Mouse (Mus musculus): ENCODE data around the gene Prkaa2. TPM values are rescaled to one million over a fixed set of nuclear protein-coding genes. Genes with fewer than 3 reads are reported as not detected.
"Not testable (repeated sequence)": the region's sequence is repeated elsewhere in the genome, so short reads cannot be mapped to it uniquely, and the experiment has no call there.

Gene Prkaa2
- total and polyA plus RNA-seq, 3 experiments, result 21.6 to 84.3 (median 76.5) TPM

DNA sequence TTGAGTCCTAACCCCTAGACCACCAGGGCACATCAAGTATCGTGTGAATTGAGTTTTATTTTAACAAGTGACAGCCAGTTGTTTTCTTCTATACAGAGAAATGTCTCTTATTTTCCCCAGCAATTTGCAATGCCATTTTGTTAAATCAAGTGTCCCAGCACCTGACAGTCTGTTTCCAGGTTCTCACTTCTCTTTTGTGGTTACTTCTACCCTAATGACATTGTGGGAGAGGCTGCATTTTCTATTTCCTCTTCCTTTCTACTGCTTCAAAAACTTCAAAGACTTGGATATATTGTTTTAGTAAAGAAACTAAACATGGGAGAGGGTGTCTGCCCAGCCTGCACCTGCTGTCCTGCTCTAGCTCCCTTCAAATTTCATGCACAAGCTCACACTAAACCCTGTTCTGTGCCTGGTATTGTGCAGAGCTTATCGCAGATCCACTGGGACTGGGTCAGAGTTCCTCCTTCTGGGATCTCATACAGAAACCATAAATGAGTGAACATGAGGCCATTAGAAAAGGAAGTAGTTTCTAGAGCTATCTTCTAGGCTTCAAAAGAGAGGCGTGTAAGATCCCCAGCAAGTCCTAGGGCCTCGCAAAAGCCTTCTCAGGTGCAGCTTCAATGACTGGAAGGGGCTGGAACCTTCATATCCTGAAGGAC lies 102.2 kb downstream of the Prkaa2 start:
- Histone ChIP-seq H3K9ac (ENCODE audit: low read depth, low read length) (no peak overlapping the region), H3K27ac (no peak overlapping the region), H3K79me2 (replicated peaks; ENCODE audit: control insufficient read depth, insufficient read depth, low read length) (no peaks in the 10 kb centered on the region), H3K27me3 (ENCODE audit: control insufficient read depth, insufficient read depth, low read length) (no peaks in the 10 kb centered on the region), H3K4me1 (ENCODE audit: control insufficient read depth, insufficient read depth, low read length) (no peaks in the 10 kb centered on the region), H3K4me3 (no peak overlapping the region), H3K36me3 (ENCODE audit: control insufficient read depth, insufficient read depth, low read length) (no peaks in the 10 kb centered on the region)
- WGBS, result 78% methylated on average over 4 of the region's 4 CpGs
- TF ChIP-seq POLR2A (IDR thresholded peaks at IDR 0.05; ENCODE audit: insufficient read depth, low read depth, low read length), result no peak
- no peak for TF ChIP-seq EP300 (IDR thresholded peaks at IDR 0.05; ENCODE audit: insufficient read depth, low read depth, low read length)
- no peak for TF ChIP-seq CTCF (IDR thresholded peaks at IDR 0.05)
- no peak for DNase-seq
- intact Hi-C loops (cut with DNase I), result no loop called here

DNA sequence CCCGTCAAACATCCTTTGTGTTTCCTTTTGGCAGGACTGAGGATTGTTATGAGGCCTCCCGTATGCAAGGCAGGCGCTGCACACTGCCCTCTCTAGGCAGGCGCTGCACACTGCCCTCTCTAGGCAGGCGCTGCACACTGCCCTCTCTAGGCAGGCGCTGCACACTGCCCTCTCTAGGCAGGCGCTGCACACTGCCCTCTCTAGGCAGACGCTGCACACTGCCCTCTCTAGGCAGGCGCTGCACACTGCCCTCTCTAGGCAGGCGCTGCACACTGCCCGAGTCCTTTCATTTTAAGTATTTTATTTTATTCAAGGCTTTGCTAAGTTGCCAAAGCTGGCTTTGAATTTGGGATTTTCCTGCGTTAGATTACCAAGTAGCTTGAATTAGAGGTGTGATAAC lies 105.0 kb downstream of the Prkaa2 start:
- not testable (repeated sequence) for H3K4me3 ChIP-seq; H3K36me3 ChIP-seq (ENCODE audit: control insufficient read depth, insufficient read depth, low read length); H3K79me2 ChIP-seq (replicated peaks; ENCODE audit: control insufficient read depth, insufficient read depth, low read length); H3K27me3 ChIP-seq (ENCODE audit: control insufficient read depth, insufficient read depth, low read length); H3K27ac ChIP-seq; H3K4me1 ChIP-seq (ENCODE audit: control insufficient read depth, insufficient read depth, low read length); H3K9ac ChIP-seq (ENCODE audit: low read depth, low read length); DNase-seq
- intact Hi-C loops (cut with DNase I), result loop anchor here (5.0 kb wide), 1 partner anchor 92 kb away; the partner anchor contains the start of gene Fyb2
- WGBS, result 79% methylated on average over 12 of the region's 12 CpGs
- peak; percentile 47 for TF ChIP-seq CTCF (IDR thresholded peaks at IDR 0.05)

DNA sequence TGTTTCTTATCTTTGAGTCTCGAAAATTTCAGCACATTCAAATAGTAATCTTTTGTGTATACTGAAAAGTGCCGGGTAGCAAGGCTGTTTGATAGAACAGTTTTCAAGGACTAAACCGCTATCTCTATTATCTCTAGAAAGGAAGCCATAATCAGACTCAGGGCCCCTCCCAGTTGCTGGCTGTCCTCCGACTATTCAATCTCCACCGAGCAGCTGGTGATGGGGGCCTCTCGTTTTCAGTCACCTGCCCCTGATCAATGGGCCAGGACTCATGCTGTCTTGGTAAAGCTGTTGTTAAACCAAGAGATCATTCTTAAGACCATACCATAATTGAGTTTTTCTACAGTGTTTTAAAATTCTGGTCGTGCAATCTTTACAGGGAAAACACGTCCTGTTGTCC lies 105.6 kb downstream of the Prkaa2 start:
- Histone ChIP-seq H3K27me3 (ENCODE audit: control insufficient read depth, insufficient read depth, low read length) (no peaks in the 10 kb centered on the region), H3K4me1 (ENCODE audit: control insufficient read depth, insufficient read depth, low read length) (no peaks in the 10 kb centered on the region), H3K79me2 (replicated peaks; ENCODE audit: control insufficient read depth, insufficient read depth, low read length) (no peaks in the 10 kb centered on the region), H3K4me3 (no peak overlapping the region), H3K9ac (ENCODE audit: low read depth, low read length) (no peak overlapping the region), H3K36me3 (ENCODE audit: control insufficient read depth, insufficient read depth, low read length) (no peaks in the 10 kb centered on the region), H3K27ac (no peak overlapping the region)
- intact Hi-C loops (cut with DNase I), result loop anchor here (5.0 kb wide), 1 partner anchor 92 kb away; the partner anchor contains the start of gene Fyb2
- no peak for TF ChIP-seq POLR2A (IDR thresholded peaks at IDR 0.05; ENCODE audit: insufficient read depth, low read depth, low read length)
- no peak for TF ChIP-seq EP300 (IDR thresholded peaks at IDR 0.05; ENCODE audit: insufficient read depth, low read depth, low read length)
- TF ChIP-seq CTCF (IDR thresholded peaks at IDR 0.05), result no peak
- 41% methylated on average over 8 of the region's 8 CpGs for WGBS
- no peak for DNase-seq

DNA sequence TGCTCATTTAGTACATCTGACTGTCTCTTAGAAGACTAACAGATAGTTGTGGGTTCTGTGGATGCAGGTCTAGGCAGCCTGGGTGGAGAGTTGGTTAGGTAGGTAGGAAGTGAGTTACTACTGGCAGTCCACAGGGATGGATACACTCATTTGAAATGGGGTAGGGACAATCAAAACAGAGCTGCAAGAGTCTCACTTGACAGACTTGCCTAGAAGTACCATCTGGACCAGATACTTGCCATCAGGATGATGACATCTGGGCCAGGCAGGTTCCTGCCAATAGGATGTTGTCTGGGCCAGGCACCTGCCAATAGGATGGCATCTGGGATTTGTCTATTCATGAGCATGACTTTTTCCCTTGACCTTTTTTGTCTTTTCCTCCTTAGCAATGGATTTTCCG lies 108.0 kb downstream of the Prkaa2 start:
- Histone ChIP-seq H3K79me2 (replicated peaks; ENCODE audit: control insufficient read depth, insufficient read depth, low read length) (no peaks in the 10 kb centered on the region), H3K36me3 (ENCODE audit: control insufficient read depth, insufficient read depth, low read length) (no peaks in the 10 kb centered on the region), H3K9ac (ENCODE audit: low read depth, low read length) (no peak overlapping the region), H3K4me1 (ENCODE audit: control insufficient read depth, insufficient read depth, low read length) (no peaks in the 10 kb centered on the region), H3K27ac (no peak overlapping the region), H3K4me3 (no peak overlapping the region), H3K27me3 (ENCODE audit: control insufficient read depth, insufficient read depth, low read length) (no peaks in the 10 kb centered on the region)
- no peak for DNase-seq
- TF ChIP-seq EP300 (IDR thresholded peaks at IDR 0.05; ENCODE audit: insufficient read depth, low read depth, low read length), result no peak
- TF ChIP-seq POLR2A (IDR thresholded peaks at IDR 0.05; ENCODE audit: insufficient read depth, low read depth, low read length), result no peak
- TF ChIP-seq CTCF (IDR thresholded peaks at IDR 0.05), result no peak
- WGBS, result 27% methylated on average over 1 of the region's 1 CpGs
- intact Hi-C loops (cut with DNase I), result loop anchor here (5.0 kb wide), 1 partner anchor 89 kb away; the partner anchor contains the start of gene Fyb2

DNA sequence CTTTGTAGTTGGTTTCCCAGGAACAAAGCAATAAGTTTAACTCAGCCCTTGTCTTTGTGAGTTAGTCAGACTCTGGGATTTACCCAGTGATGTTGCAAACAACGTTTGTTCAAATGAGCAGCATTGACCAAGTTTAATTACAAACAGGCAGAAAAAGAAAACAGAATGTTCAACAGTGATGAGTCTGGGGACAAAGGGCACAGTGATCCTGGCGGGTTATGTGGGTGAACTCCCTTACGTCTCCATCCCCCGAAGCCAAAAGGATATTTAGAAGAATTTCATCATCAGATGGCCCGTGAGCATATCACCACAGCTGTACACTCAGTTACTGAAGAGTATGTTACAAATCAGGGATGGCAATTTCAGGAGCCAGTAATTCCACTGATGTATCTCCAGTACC lies 110.0 kb downstream of the Prkaa2 start:
- 77% methylated on average over 5 of the region's 5 CpGs for WGBS
- TF ChIP-seq EP300 (IDR thresholded peaks at IDR 0.05; ENCODE audit: insufficient read depth, low read depth, low read length), result no peak
- TF ChIP-seq POLR2A (IDR thresholded peaks at IDR 0.05; ENCODE audit: insufficient read depth, low read depth, low read length), result no peak

DNA sequence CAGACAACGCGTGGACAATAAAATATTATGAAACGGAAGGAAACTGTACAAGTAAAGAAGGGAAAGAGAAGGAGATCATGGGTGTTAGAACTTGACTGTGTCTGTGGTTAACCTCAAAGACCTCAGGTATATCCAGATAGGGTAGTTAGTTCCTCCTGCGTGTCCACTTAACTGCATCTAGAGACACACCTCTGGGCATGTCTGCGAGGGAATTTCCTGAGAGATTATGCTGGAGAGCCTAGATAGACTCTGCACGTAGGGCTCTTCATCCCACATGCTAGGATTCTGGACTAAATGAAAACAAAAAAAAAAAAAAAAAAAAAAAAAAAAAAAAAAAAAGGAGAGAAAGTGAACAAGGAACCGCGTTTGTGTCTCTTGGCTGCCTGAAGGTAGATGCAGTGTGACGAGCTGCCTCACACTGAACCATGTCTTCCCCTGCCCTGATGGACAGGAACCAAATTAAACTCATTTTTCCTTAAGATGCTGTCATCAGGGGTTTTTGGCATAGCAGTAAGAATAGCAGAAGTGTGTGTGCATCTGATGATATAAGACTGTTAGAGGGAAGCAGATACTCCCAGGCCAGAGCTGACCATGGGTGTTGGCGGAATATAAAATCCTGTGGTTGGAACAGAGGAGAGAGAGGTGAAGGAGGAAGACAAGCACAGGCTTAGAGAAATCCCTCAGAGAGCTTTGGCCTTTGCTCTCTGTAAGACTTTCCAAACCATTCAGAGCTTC lies 116.4 kb downstream of the Prkaa2 start:
- no peaks in the 10 kb centered on the region for H3K27me3 ChIP-seq (ENCODE audit: control insufficient read depth, insufficient read depth, low read length)
- no peaks in the 10 kb centered on the region for H3K36me3 ChIP-seq (ENCODE audit: control insufficient read depth, insufficient read depth, low read length)
- no peak for TF ChIP-seq EP300 (IDR thresholded peaks at IDR 0.05; ENCODE audit: insufficient read depth, low read depth, low read length)
- TF ChIP-seq POLR2A (IDR thresholded peaks at IDR 0.05; ENCODE audit: insufficient read depth, low read depth, low read length), result no peak
- no peak for TF ChIP-seq CTCF (IDR thresholded peaks at IDR 0.05)
- H3K79me2 ChIP-seq (replicated peaks; ENCODE audit: control insufficient read depth, insufficient read depth, low read length), result no peaks in the 10 kb centered on the region
- no peak overlapping the region for H3K4me3 ChIP-seq
- no peak overlapping the region for H3K9ac ChIP-seq (ENCODE audit: low read depth, low read length)
- intact Hi-C loops (cut with DNase I), result no loop called here
- H3K27ac ChIP-seq, result no peak overlapping the region
- 70% methylated on average over 10 of the region's 10 CpGs for WGBS
- no peak for DNase-seq
- no peaks in the 10 kb centered on the region for H3K4me1 ChIP-seq (ENCODE audit: control insufficient read depth, insufficient read depth, low read length)

More for the DNA sequence above, 110.0 kb downstream of the Prkaa2 start:
- Histone ChIP-seq H3K79me2 (replicated peaks; ENCODE audit: control insufficient read depth, insufficient read depth, low read length) (no peaks in the 10 kb centered on the region), H3K36me3 (ENCODE audit: control insufficient read depth, insufficient read depth, low read length) (no peaks in the 10 kb centered on the region), H3K4me3 (no peak overlapping the region), H3K9ac (ENCODE audit: low read depth, low read length) (no peak overlapping the region), H3K27ac (no peak overlapping the region), H3K4me1 (ENCODE audit: control insufficient read depth, insufficient read depth, low read length) (no peaks in the 10 kb centered on the region), H3K27me3 (ENCODE audit: control insufficient read depth, insufficient read depth, low read length) (no peaks in the 10 kb centered on the region)
- no peak for DNase-seq
- intact Hi-C loops (cut with DNase I), result loop anchor here (5.0 kb wide), 1 partner anchor 87 kb away; the partner anchor contains the start of gene Fyb2

Data from heart, adult 2 months (tissue).